Mouse (Mus musculus) heart, embryonic 10.5 days (tissue): ENCODE results near the gene Sox5. TPM values are rescaled to one million over a fixed set of nuclear protein-coding genes. Genes with fewer than 3 reads are reported as not detected.

Source experiments
- DNase-seq: peaks from one replicate; pipeline ENCODE4 v3.0.0-alpha.2; 2017; ENCODE audit warnings: low spot score
- H3K27ac ChIP-seq: fragments of 300-500 bp; sonication (generic); 2 replicates; pipeline ENCODE4 v1.5.1; 2016; ENCODE audit warnings: mild to moderate bottlenecking
- H3K27me3 ChIP-seq: fragments of 300-500 bp; sonication (generic); 2 replicates; pipeline ENCODE4 v1.6.1; 2016; ENCODE audit warnings: mild to moderate bottlenecking; ENCODE audit not compliant: poor library complexity, insufficient read depth, severe bottlenecking
- H3K36me3 ChIP-seq: fragments of 300-500 bp; sonication (generic); 2 replicates; pipeline ENCODE4 v1.6.1; 2016; ENCODE audit warnings: mild to moderate bottlenecking, moderate library complexity
- H3K4me1 ChIP-seq: fragments of 300-500 bp; sonication (generic); 2 replicates; pipeline ENCODE4 v1.6.1; 2016; ENCODE audit warnings: mild to moderate bottlenecking
- H3K4me3 ChIP-seq: fragments of 300-500 bp; sonication (generic); 2 replicates; pipeline ENCODE4 v1.5.1; 2016; ENCODE audit warnings: mild to moderate bottlenecking, moderate library complexity
- H3K9me3 ChIP-seq: fragments of 300-500 bp; sonication (generic); 2 replicates; pipeline ENCODE4 v1.6.1; 2016; ENCODE audit warnings: mild to moderate bottlenecking, moderate library complexity
- WGBS: fragments of 180-500 bp; shearing (Covaris S2); methylation state at CpG from one replicate; pipeline ENCODE4 v1.1.7; 2016; 5-methylcytosine and 5-hydroxymethylcytosine counted together
- polyA plus RNA-seq: library from polyadenylated mRNA; unstranded; fragments of >200 nt; fragmentation: Nextera tagmentation; extraction: Ambion mirVana; gene quantifications from 2 replicates; pipeline ENCODE4 v1.2.1, GENCODE M21; 2016

The Sox5 gene
- polyA plus RNA-seq, 1 experiment from 2014 or later, result 17.1 TPM

GRCm38 (mm10) chr6:144106848-144107247, 674.9 kb downstream of the Sox5 start:
- H3K4me1 ChIP-seq, result no peaks in the 10 kb centered on the region
- WGBS, result 66% methylated on average over 10 of the region's 10 CpGs
- H3K36me3 ChIP-seq, result no peaks in the 10 kb centered on the region
- H3K27ac ChIP-seq, result no peak overlapping the region
- no peak overlapping the region for H3K4me3 ChIP-seq
- no peak for DNase-seq
- no peaks in the 10 kb centered on the region for H3K9me3 ChIP-seq
- no peaks in the 10 kb centered on the region for H3K27me3 ChIP-seq

- Histone ChIP-seq H3K36me3 (no peaks in the 10 kb centered on the region), H3K9me3 (no peaks in the 10 kb centered on the region), H3K27ac (no peak overlapping the region), H3K4me1 (no peaks in the 10 kb centered on the region), H3K4me3 (no peak overlapping the region), H3K27me3 (no peaks in the 10 kb centered on the region)
- no peak for DNase-seq
- whole genome bisulfite sequencing, result 88% methylated on average over 12 of the region's 12 CpGs
Observed at GRCm38 (mm10) chr6:144105645-144106044, 676.1 kb downstream of the Sox5 start.

GRCm38 (mm10) chr6:144103612-144104011, 678.2 kb downstream of the Sox5 start:
- Histone ChIP-seq H3K36me3 (no peaks in the 10 kb centered on the region), H3K4me3 (no peak overlapping the region), H3K9me3 (no peaks in the 10 kb centered on the region)

GRCm38 (mm10) chr6:144100852-144101251, 680.9 kb downstream of the Sox5 start:
- Histone ChIP-seq H3K9me3 (no peaks in the 10 kb centered on the region), H3K4me3 (no peak overlapping the region), H3K4me1 (no peaks in the 10 kb centered on the region), H3K27ac (no peak overlapping the region), H3K36me3 (no peaks in the 10 kb centered on the region), H3K27me3 (no peaks in the 10 kb centered on the region)
- 62% methylated on average over 1 of the region's 1 CpGs for WGBS
- no peak for DNase-seq

More at GRCm38 (mm10) chr6:144103612-144104011, 678.2 kb downstream of the Sox5 start:
- H3K27me3 ChIP-seq, result no peaks in the 10 kb centered on the region
- H3K4me1 ChIP-seq, result no peaks in the 10 kb centered on the region
- 90% methylated on average over 6 of the region's 6 CpGs for WGBS
- H3K27ac ChIP-seq, result no peak overlapping the region
- DNase-seq, result no peak

- DNase-seq, result no peak
- 53% methylated on average over 9 of the region's 9 CpGs for WGBS
- H3K4me3 ChIP-seq, result no peak overlapping the region
Observed at GRCm38 (mm10) chr6:144098119-144098518, 683.7 kb downstream of the Sox5 start.

GRCm38 (mm10) chr6:144088256-144088655, 693.5 kb downstream of the Sox5 start:
- Histone ChIP-seq H3K27ac (no peak overlapping the region), H3K27me3 (no peaks in the 10 kb centered on the region), H3K4me1 (no peaks in the 10 kb centered on the region), H3K36me3 (no peaks in the 10 kb centered on the region), H3K9me3 (no peaks in the 10 kb centered on the region), H3K4me3 (no peak overlapping the region)
- DNase-seq, result no peak
- 83% methylated on average over 3 of the region's 3 CpGs for WGBS

More at GRCm38 (mm10) chr6:144098119-144098518, 683.7 kb downstream of the Sox5 start:
- Histone ChIP-seq H3K4me1 (0 out of 2 replicates have a peak, but pooled peaks cover 3% of the 10 kb centered on the region), H3K27me3 (no peaks in the 10 kb centered on the region), H3K36me3 (no peaks in the 10 kb centered on the region), H3K9me3 (no peaks in the 10 kb centered on the region), H3K27ac (no peak overlapping the region)

GRCm38 (mm10) chr6:144086096-144086810, 695.5 kb downstream of the Sox5 start:
- H3K9me3 ChIP-seq, result no peaks in the 10 kb centered on the region
- no peak overlapping the region for H3K27ac ChIP-seq
- 48% methylated on average over 1 of the region's 1 CpGs for WGBS
- no peak overlapping the region for H3K4me3 ChIP-seq
- H3K27me3 ChIP-seq, result no peaks in the 10 kb centered on the region
- H3K4me1 ChIP-seq, result no peaks in the 10 kb centered on the region
- DNase-seq, result no peak
- H3K36me3 ChIP-seq, result no peaks in the 10 kb centered on the region

GRCm38 (mm10) chr6:144082297-144082696, 699.5 kb downstream of the Sox5 start:
- Histone ChIP-seq H3K36me3 (no peaks in the 10 kb centered on the region), H3K4me3 (no peak overlapping the region), H3K9me3 (no peaks in the 10 kb centered on the region), H3K27me3 (no peaks in the 10 kb centered on the region), H3K4me1 (no peaks in the 10 kb centered on the region), H3K27ac (no peak overlapping the region)
- WGBS, result 91% methylated on average over 9 of the region's 9 CpGs
- DNase-seq, result no peak

GRCm38 (mm10) chr6:144077826-144078225, 704.0 kb downstream of the Sox5 start:
- no peak for DNase-seq
- no peak overlapping the region for H3K27ac ChIP-seq
- WGBS, result 91% methylated on average over 7 of the region's 7 CpGs
- no peaks in the 10 kb centered on the region for H3K9me3 ChIP-seq
- no peaks in the 10 kb centered on the region for H3K4me1 ChIP-seq
- H3K4me3 ChIP-seq, result no peak overlapping the region
- H3K27me3 ChIP-seq, result no peaks in the 10 kb centered on the region
- H3K36me3 ChIP-seq, result no peaks in the 10 kb centered on the region

- Histone ChIP-seq H3K36me3 (no peaks in the 10 kb centered on the region), H3K27me3 (no peaks in the 10 kb centered on the region), H3K27ac (no peak overlapping the region), H3K9me3 (no peaks in the 10 kb centered on the region), H3K4me3 (no peak overlapping the region), H3K4me1 (no peaks in the 10 kb centered on the region)
- 92% methylated on average over 4 of the region's 4 CpGs for WGBS
- DNase-seq, result no peak
Observed at GRCm38 (mm10) chr6:144076376-144076775, 705.4 kb downstream of the Sox5 start.

GRCm38 (mm10) chr6:144075327-144075941, 706.3 kb downstream of the Sox5 start:
- 87% methylated on average over 12 of the region's 12 CpGs for WGBS
- Histone ChIP-seq H3K27me3 (no peaks in the 10 kb centered on the region), H3K9me3 (no peaks in the 10 kb centered on the region), H3K4me1 (no peaks in the 10 kb centered on the region), H3K4me3 (no peak overlapping the region), H3K27ac (no peak overlapping the region), H3K36me3 (no peaks in the 10 kb centered on the region)
- no peak for DNase-seq

GRCm38 (mm10) chr6:144074826-144075225, 707.0 kb downstream of the Sox5 start:
- Histone ChIP-seq H3K4me3 (no peak overlapping the region), H3K27me3 (no peaks in the 10 kb centered on the region), H3K4me1 (no peaks in the 10 kb centered on the region), H3K9me3 (no peaks in the 10 kb centered on the region), H3K36me3 (no peaks in the 10 kb centered on the region), H3K27ac (no peak overlapping the region)
- 59% methylated on average over 9 of the region's 9 CpGs for WGBS
- no peak for DNase-seq

GRCm38 (mm10) chr6:144070461-144070860, 711.3 kb downstream of the Sox5 start:
- no peak overlapping the region for H3K27ac ChIP-seq
- H3K9me3 ChIP-seq, result no peaks in the 10 kb centered on the region
- H3K27me3 ChIP-seq, result no peaks in the 10 kb centered on the region
- H3K36me3 ChIP-seq, result no peaks in the 10 kb centered on the region
- whole genome bisulfite sequencing, result 87% methylated on average over 5 of the region's 5 CpGs
- no peak overlapping the region for H3K4me3 ChIP-seq
- H3K4me1 ChIP-seq, result no peaks in the 10 kb centered on the region
- DNase-seq, result no peak
